Mouse (Mus musculus): Measurements from ENCODE around the gene Med25.

Gene Med25

GRCm38 (mm10) chr7:44892276-44892921, at the start of gene Med25:
Gene Med25 (minus strand): TSS chr7:44892712.
- DNase-seq: peak; percentile 97

- DNase-seq: no peak
Observed at GRCm38 (mm10) chr7:44938680-44939079, 46.2 kb upstream of the Med25 start.

- peak; percentile 100 for DNase-seq
Observed at GRCm38 (mm10) chr7:44929204-44930151, 37.0 kb upstream of the Med25 start, which contains the start of gene Ap2a1. Gene Ap2a1 (minus strand): TSS chr7:44929496.

GRCm38 (mm10) chr7:44928570-44928969, 36.1 kb upstream of the Med25 start:
- DNase-seq: no peak

- DNase-seq: no peak
Observed at GRCm38 (mm10) chr7:44925468-44925867, 33.0 kb upstream of the Med25 start.

GRCm38 (mm10) chr7:44922530-44922929, 30.0 kb upstream of the Med25 start:
- DNase-seq: no peak

- no peak for DNase-seq
Observed at GRCm38 (mm10) chr7:44919127-44919526, 26.6 kb upstream of the Med25 start.

- no peak for DNase-seq
Observed at GRCm38 (mm10) chr7:44918219-44918618, 25.7 kb upstream of the Med25 start.

GRCm38 (mm10) chr7:44916881-44917280, 24.4 kb upstream of the Med25 start:
- no peak for DNase-seq

- no peak for DNase-seq
Observed at GRCm38 (mm10) chr7:44916191-44916590, 23.7 kb upstream of the Med25 start.

- DNase-seq: no peak
Observed at GRCm38 (mm10) chr7:44915314-44915713, 22.8 kb upstream of the Med25 start.

- DNase-seq: no peak
Observed at GRCm38 (mm10) chr7:44914396-44914795, 21.9 kb upstream of the Med25 start.

- no peak for DNase-seq
Observed at GRCm38 (mm10) chr7:44908706-44909476, 16.4 kb upstream of the Med25 start.

- DNase-seq: no peak
Observed at GRCm38 (mm10) chr7:44905430-44905829, 12.9 kb upstream of the Med25 start.

GRCm38 (mm10) chr7:44901230-44901722, 8.8 kb upstream of the Med25 start:
- no peak for DNase-seq

- DNase-seq: no peak
Observed at GRCm38 (mm10) chr7:44900632-44901031, 8.1 kb upstream of the Med25 start.

GRCm38 (mm10) chr7:44898607-44899006, 6.1 kb upstream of the Med25 start:
- DNase-seq: no peak

GRCm38 (mm10) chr7:44896499-44896898, 4.0 kb upstream of the Med25 start:
- no peak for DNase-seq

- peak; percentile 95 for DNase-seq
Observed at GRCm38 (mm10) chr7:44895593-44896434, 3.3 kb upstream of the Med25 start, which contains the start of gene Fuz. Gene Fuz (plus strand): TSS chr7:44896079.

- no peak for DNase-seq
Observed at GRCm38 (mm10) chr7:44895206-44895592, 2.7 kb upstream of the Med25 start.

- no peak for DNase-seq
Observed at GRCm38 (mm10) chr7:44894175-44894574, 1.7 kb upstream of the Med25 start.

- no peak for DNase-seq
Observed at GRCm38 (mm10) chr7:44893197-44893596, 685 bp upstream of the Med25 start.
